Mouse (Mus musculus): Measurements from ENCODE around the gene BC080695. TPM values are rescaled to one million over a fixed set of nuclear protein-coding genes. Genes with fewer than 3 reads are reported as not detected.

Gene BC080695
- polyA plus RNA-seq (2014; fragmentation: Illumina TruSeq; extraction: RNeasy Lipid Tissue Mini Kit (QIAGEN cat#74804); ENCODE audit: low replicate concordance) = not detected

DNA sequence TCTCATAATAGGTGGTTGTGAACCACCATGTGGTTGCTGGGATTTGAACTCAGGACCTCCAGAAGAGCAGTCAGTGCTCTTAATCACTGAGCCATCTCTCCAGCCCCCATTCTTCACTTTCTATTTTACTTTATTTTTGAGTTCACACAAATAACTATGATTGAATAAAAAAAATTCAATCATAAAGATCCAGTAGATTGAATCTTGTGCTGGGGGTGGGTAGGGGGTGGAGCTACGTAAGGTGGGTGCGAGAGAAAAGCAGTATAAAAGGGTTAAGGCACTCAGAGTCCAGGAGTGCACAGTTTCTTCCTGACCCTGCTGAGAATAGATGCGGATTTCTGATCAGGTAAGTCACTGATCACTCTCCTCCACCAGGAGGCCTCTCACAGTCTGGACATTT, at the start of gene BC080695, which contains the start of gene Gm13057:
Gene BC080695 (plus strand): TSS at position 301 of the 400 bp plus-strand sequence.
Gene Gm13057 (plus strand): TSS at position 310 of the 400 bp plus-strand sequence.

DNA sequence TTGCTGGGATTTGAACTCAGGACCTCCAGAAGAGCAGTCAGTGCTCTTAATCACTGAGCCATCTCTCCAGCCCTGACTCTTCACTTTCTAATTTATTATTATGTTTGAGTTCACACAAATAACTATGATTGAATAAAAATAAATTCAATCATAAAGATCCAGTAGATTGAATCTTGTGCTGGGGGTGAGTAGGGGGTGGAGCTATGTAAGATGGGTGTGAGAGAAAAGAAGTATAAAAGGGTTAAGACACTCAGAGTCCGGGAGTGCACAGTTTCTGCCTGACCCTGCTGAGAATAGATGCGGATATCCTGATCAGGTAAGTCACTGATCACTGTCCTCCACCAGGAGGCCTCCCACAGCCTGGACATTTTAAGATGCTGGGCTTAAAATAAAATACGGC, 40.5 kb upstream of the BC080695 start, which contains the start of gene Gm13043:
Gene Gm13043 (plus strand): TSS at position 301 of the 400 bp plus-strand sequence.

DNA sequence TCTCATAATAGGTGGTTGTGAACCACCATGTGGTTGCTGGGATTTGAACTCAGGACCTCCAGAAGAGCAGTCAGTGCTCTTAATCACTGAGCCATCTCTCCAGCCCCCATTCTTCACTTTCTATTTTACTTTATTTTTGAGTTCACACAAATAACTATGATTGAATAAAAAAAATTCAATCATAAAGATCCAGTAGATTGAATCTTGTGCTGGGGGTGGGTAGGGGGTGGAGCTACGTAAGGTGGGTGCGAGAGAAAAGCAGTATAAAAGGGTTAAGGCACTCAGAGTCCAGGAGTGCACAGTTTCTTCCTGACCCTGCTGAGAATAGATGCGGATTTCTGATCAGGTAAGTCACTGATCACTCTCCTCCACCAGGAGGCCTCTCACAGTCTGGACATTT, 15.8 kb upstream of the BC080695 start, which contains the start of gene Gm13040:
Gene Gm13040 (plus strand): TSS at position 301 of the 400 bp plus-strand sequence.

DNA sequence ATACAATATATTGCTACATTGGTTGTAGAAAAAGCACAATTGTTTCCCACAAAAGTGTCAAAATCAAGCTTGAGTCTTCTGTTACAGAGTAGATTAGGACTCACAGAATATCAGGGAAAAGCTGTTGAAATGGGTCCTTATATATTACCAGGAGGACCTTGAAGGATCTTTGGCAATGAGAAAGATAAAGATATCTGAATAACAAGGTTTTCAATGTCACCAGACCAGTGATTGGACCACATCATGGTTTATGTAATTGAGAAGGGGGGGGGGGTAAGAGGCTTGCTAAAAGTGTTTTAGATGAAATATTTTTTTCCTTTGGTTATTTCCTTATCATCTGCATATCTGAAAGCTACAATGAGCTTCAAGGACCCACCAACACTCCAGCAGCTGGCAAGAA, 63.2 kb downstream of the BC080695 start, which contains the start of gene Gm13083:
Gene Gm13083 (plus strand): TSS at position 301 of the 400 bp plus-strand sequence.

Other genes with a start within 250 kb of the BC080695 start
- gene Lrrc38, start 201.9 kb upstream of the BC080695 start, polyA plus RNA-seq (2014; fragmentation: Illumina TruSeq; extraction: RNeasy Lipid Tissue Mini Kit (QIAGEN cat#74804); ENCODE audit: low replicate concordance) = not detected
- gene Pramel1, start 157.3 kb upstream of the BC080695 start, polyA plus RNA-seq (2014; fragmentation: Illumina TruSeq; extraction: RNeasy Lipid Tissue Mini Kit (QIAGEN cat#74804); ENCODE audit: low replicate concordance) = not detected
- 10.7 TPM for gene Pramef8, start 139.3 kb upstream of the BC080695 start, polyA plus RNA-seq (2014; fragmentation: Illumina TruSeq; extraction: RNeasy Lipid Tissue Mini Kit (QIAGEN cat#74804); ENCODE audit: low replicate concordance)
- not detected for gene Oog4, start 101.4 kb upstream of the BC080695 start, polyA plus RNA-seq (2014; fragmentation: Illumina TruSeq; extraction: RNeasy Lipid Tissue Mini Kit (QIAGEN cat#74804); ENCODE audit: low replicate concordance)
- gene Gm13043, start 40.4 kb upstream of the BC080695 start, polyA plus RNA-seq (2014; fragmentation: Illumina TruSeq; extraction: RNeasy Lipid Tissue Mini Kit (QIAGEN cat#74804); ENCODE audit: low replicate concordance) = not detected
- gene Gm13040, start 15.7 kb upstream of the BC080695 start, polyA plus RNA-seq (2014; fragmentation: Illumina TruSeq; extraction: RNeasy Lipid Tissue Mini Kit (QIAGEN cat#74804); ENCODE audit: low replicate concordance) = not detected
- not detected for gene Gm13057, start within 50 bp of the BC080695 start, polyA plus RNA-seq (2014; fragmentation: Illumina TruSeq; extraction: RNeasy Lipid Tissue Mini Kit (QIAGEN cat#74804); ENCODE audit: low replicate concordance)
- gene Gm13083, start 63.3 kb downstream of the BC080695 start, polyA plus RNA-seq (2014; fragmentation: Illumina TruSeq; extraction: RNeasy Lipid Tissue Mini Kit (QIAGEN cat#74804); ENCODE audit: low replicate concordance) = not detected
- not detected for gene Gm13088, start 105.5 kb downstream of the BC080695 start, polyA plus RNA-seq (2014; fragmentation: Illumina TruSeq; extraction: RNeasy Lipid Tissue Mini Kit (QIAGEN cat#74804); ENCODE audit: low replicate concordance)
- gene Gm13089, start 151.0 kb downstream of the BC080695 start, polyA plus RNA-seq (2014; fragmentation: Illumina TruSeq; extraction: RNeasy Lipid Tissue Mini Kit (QIAGEN cat#74804); ENCODE audit: low replicate concordance) = not detected
- not detected for gene Gm13078, start 167.8 kb downstream of the BC080695 start, polyA plus RNA-seq (2014; fragmentation: Illumina TruSeq; extraction: RNeasy Lipid Tissue Mini Kit (QIAGEN cat#74804); ENCODE audit: low replicate concordance)
- gene Gm13023, start 237.7 kb downstream of the BC080695 start, polyA plus RNA-seq (2014; fragmentation: Illumina TruSeq; extraction: RNeasy Lipid Tissue Mini Kit (QIAGEN cat#74804); ENCODE audit: low replicate concordance) = not detected

Measured in small intestine, adult 10 weeks (tissue).